Mouse (Mus musculus) forebrain, embryonic 15.5 days (tissue): Measurements from ENCODE around the gene Jun. TPM values are rescaled to one million over a fixed set of nuclear protein-coding genes. Genes with fewer than 3 reads are reported as not detected.

Source experiments
- ATAC-seq: fragments of 200-750 bp; cut with Nextera tagmentation; replicated peaks from 2 replicates; pipeline ENCODE4 v1.8.0; 2017; ENCODE audit warnings: mild to moderate bottlenecking, moderate TSS enrichment, moderate library complexity
- H3K27ac ChIP-seq: fragments of 300-500 bp; sonication (generic); replicated peaks from 2 replicates; pipeline ENCODE4 v1.5.1; 2015; ENCODE audit warnings: mild to moderate bottlenecking, inconsistent platforms
- H3K27me3 ChIP-seq: fragments of 300-500 bp; sonication (generic); 2 replicates; pipeline ENCODE4 v1.6.1; 2015; ENCODE audit warnings: inconsistent platforms
- H3K36me3 ChIP-seq: fragments of 300-500 bp; sonication (generic); 2 replicates; pipeline ENCODE4 v1.6.1; 2015; ENCODE audit warnings: mild to moderate bottlenecking, inconsistent platforms
- H3K4me1 ChIP-seq: fragments of 300-500 bp; sonication (generic); 2 replicates; pipeline ENCODE4 v1.6.1; 2015; ENCODE audit warnings: inconsistent platforms
- H3K4me2 ChIP-seq: fragments of 300-500 bp; sonication (generic); replicated peaks from 2 replicates; pipeline ENCODE4 v1.6.1; 2015; ENCODE audit warnings: mild to moderate bottlenecking, inconsistent platforms
- H3K4me3 ChIP-seq: fragments of 300-500 bp; sonication (generic); 2 replicates; pipeline ENCODE4 v1.5.1; 2015; ENCODE audit warnings: mild to moderate bottlenecking, inconsistent platforms
- H3K9ac ChIP-seq: fragments of 300-500 bp; sonication (generic); replicated peaks from 2 replicates; pipeline ENCODE4 v1.6.1; 2015; ENCODE audit warnings: mild to moderate bottlenecking, inconsistent platforms
- H3K9me3 ChIP-seq: fragments of 300-500 bp; sonication (generic); 2 replicates; pipeline ENCODE4 v1.6.1; 2016; ENCODE audit warnings: inconsistent platforms
- WGBS: fragments of 180-500 bp; shearing (Covaris S2); methylation state at CpG from one replicate; pipeline ENCODE4 v1.1.7; 2015; ENCODE audit warnings: mixed read lengths; 5-methylcytosine and 5-hydroxymethylcytosine counted together
- polyA plus RNA-seq: library from polyadenylated mRNA; unstranded; fragments of >200 nt; fragmentation: Nextera tagmentation; extraction: Ambion mirVana; gene quantifications from 2 replicates; pipeline ENCODE4 v1.2.1, GENCODE M21; 2015

The Jun gene
- polyA plus RNA-seq = 80.2 and 85.5 TPM in 2 replicates

GRCm38 (mm10) chr4:95052025-95052899 lies at the start of gene Jun:
Gene Jun, minus strand, starts transcription at chr4:95052222.
- WGBS = under 1% methylated on average over 68 of the region's 68 CpGs
- H3K27me3 ChIP-seq = no peaks in the 10 kb centered on the region
- H3K27ac ChIP-seq = peak within 1 kb of the TSS; percentile 97
- H3K4me3 ChIP-seq = peak within 1 kb of the TSS; percentile 89
- peak within 1 kb of the TSS; percentile 97 for H3K4me2 ChIP-seq
- H3K9ac ChIP-seq = peak within 1 kb of the TSS; percentile 85
- peak; percentile 96 for ATAC-seq
- no peaks in the 10 kb centered on the region for H3K9me3 ChIP-seq
- no peaks in the 10 kb centered on the region for H3K36me3 ChIP-seq
- H3K4me1 ChIP-seq = peaks cover 37% of the 10 kb centered on the region

DNA sequence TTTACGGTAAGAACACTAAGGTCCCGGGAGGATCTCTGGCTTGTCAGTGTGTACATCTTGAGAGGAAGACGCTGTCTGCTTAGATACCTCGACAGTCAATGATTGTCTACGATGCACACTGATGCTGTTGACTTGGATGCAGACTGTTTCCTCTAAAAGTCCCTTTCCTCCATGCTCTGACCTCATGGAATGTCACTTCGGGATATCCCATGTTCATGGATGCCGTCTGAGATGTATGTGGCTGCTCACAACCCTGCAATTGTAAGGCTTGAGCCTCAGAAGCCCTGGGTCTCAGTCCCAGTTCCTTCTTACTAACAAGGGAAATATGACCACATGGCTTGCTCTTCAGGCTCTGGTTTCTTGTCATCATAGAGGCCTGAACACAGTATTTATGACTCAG lies 49.7 kb upstream of the Jun start:
- Histone ChIP-seq H3K27ac (no peak overlapping the region), H3K4me2 (no peak overlapping the region), H3K9me3 (no peaks in the 10 kb centered on the region), H3K4me3 (no peak overlapping the region), H3K36me3 (no peaks in the 10 kb centered on the region), H3K27me3 (no peaks in the 10 kb centered on the region), H3K9ac (no peak overlapping the region), H3K4me1 (peaks cover 11% of the 10 kb centered on the region)
- WGBS = 95% methylated on average over 7 of the region's 7 CpGs
- ATAC-seq = no peak

DNA sequence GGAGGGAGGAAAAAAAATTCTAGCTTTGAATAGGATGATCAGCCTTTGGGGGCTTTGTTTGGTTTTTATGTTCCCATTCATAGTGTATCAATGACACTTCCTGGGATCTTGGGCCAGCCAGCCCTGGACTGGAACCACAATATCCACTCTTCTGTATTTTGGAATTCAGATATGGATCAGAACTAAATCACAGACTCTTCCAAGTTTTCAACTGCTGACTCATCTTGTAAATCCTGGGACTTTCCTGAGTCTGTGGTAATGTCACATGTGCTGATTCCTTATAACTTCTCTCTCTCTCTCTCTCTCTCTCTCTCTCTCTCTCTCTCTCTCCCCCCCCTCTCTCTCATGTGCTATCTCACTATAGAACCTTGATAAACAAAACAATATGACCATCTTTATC lies 48.7 kb upstream of the Jun start:
- Histone ChIP-seq H3K4me1 (peaks cover 3% of the 10 kb centered on the region), H3K27me3 (no peaks in the 10 kb centered on the region), H3K27ac (no peak overlapping the region), H3K4me2 (no peak overlapping the region), H3K4me3 (no peak overlapping the region), H3K36me3 (no peaks in the 10 kb centered on the region), H3K9me3 (no peaks in the 10 kb centered on the region), H3K9ac (no peak overlapping the region)
- no peak for ATAC-seq

DNA sequence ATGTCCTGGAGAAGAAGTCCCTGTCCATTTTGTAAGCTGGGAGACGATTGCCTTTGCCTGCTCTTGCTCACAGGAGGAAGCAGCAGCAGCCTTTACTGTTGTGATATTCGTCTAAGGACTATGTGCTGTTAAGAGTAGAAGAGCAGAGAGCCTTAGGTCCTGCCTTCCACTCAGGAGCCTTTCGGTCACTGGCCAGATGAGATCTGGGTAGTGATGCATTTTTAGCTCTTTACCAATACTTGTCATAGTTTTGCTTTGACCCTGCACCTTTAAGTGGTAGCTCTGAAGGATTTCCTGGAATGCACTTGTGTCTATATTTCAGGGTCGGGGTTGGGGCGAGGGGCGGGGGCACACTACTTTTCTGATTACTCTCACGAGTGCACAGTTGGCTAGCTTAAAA lies 47.4 kb upstream of the Jun start:
- Histone ChIP-seq H3K27ac (no peak overlapping the region), H3K9ac (no peak overlapping the region), H3K36me3 (no peaks in the 10 kb centered on the region), H3K4me1 (no peaks in the 10 kb centered on the region), H3K4me3 (no peak overlapping the region), H3K27me3 (no peaks in the 10 kb centered on the region), H3K9me3 (no peaks in the 10 kb centered on the region), H3K4me2 (no peak overlapping the region)
- ATAC-seq = no peak
- WGBS = 85% methylated on average over 7 of the region's 7 CpGs

GRCm38 (mm10) chr4:95098722-95099097 lies 46.7 kb upstream of the Jun start:
- H3K4me1 ChIP-seq = no peaks in the 10 kb centered on the region
- no peaks in the 10 kb centered on the region for H3K9me3 ChIP-seq
- no peak overlapping the region for H3K4me3 ChIP-seq
- H3K9ac ChIP-seq = no peak overlapping the region
- no peak for ATAC-seq
- H3K27ac ChIP-seq = no peak overlapping the region
- 48% methylated on average over 5 of the region's 5 CpGs for WGBS
- H3K36me3 ChIP-seq = no peaks in the 10 kb centered on the region
- H3K4me2 ChIP-seq = no peak overlapping the region
- no peaks in the 10 kb centered on the region for H3K27me3 ChIP-seq

DNA sequence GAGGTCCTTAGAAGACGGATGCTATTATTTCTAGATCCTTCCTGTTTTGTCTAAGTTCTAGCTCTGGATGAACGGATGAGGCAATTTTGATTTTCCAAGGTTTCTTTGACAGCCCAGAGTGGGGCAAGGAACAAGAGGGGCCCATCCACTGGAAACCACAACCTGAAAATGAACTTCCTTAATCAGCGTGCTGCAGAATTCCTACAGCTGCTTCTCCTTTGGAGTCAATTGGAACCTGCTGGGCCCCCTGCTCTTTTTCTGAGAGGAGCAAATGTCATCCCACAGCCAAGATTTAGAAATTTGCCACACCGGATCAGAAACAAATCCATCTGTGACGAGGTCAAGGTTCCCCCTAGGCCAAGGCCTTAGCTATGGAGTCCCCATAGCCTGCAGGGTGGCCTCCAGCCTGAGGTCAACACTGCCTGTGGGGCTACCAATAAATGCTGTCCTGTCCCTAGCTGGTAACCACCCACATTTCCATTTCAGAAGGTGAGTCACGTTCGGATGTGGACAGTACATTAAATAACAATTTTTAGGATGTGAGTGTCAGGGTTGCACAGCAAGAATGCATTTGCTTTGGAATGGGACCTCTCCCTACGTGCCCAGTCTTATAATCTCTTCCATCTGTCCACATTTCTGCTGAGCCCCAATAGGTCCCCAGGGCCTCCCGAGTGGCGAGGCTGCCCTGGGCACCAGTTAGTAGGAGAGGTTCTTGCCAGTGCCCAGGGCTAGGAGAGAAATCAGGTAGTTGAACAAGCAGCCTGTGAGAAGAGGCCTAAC lies 46.1 kb upstream of the Jun start:
- no peak overlapping the region for H3K9ac ChIP-seq
- WGBS = 79% methylated on average over 10 of the region's 10 CpGs
- no peak for ATAC-seq

GRCm38 (mm10) chr4:95096731-95097130 lies 44.7 kb upstream of the Jun start:
- H3K27me3 ChIP-seq = no peaks in the 10 kb centered on the region
- no peaks in the 10 kb centered on the region for H3K36me3 ChIP-seq
- no peak overlapping the region for H3K4me3 ChIP-seq
- no peak overlapping the region for H3K9ac ChIP-seq
- no peak overlapping the region for H3K27ac ChIP-seq
- no peak for ATAC-seq
- no peaks in the 10 kb centered on the region for H3K9me3 ChIP-seq
- 91% methylated on average over 2 of the region's 2 CpGs for WGBS
- no peaks in the 10 kb centered on the region for H3K4me1 ChIP-seq
- H3K4me2 ChIP-seq = no peak overlapping the region

More for the DNA sequence above, 46.1 kb upstream of the Jun start:
- Histone ChIP-seq H3K36me3 (no peaks in the 10 kb centered on the region), H3K4me2 (no peak overlapping the region), H3K9me3 (no peaks in the 10 kb centered on the region), H3K27ac (no peak overlapping the region), H3K4me3 (no peak overlapping the region), H3K27me3 (no peaks in the 10 kb centered on the region), H3K4me1 (no peaks in the 10 kb centered on the region)

DNA sequence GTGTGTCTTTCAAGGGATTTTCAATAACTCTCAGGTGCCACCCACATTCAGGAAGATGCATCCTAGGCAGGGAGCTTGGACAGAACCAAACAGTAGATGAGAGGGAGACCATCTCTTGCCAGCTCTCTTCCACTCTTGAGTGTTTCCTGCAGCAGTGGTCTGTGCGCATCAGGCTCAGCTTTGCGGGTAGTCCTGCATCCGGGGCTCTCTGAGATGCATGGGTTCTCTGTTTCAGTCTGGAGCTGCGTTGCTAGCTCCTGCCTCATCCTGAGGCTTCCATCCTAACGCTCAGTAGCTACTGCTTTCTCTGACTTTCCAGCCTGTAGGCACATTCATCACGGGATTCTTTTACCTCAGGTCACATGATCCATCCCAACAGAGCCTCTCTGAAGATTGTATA lies 43.9 kb upstream of the Jun start:
- Histone ChIP-seq H3K9ac (no peak overlapping the region), H3K4me3 (no peak overlapping the region), H3K4me2 (no peak overlapping the region), H3K36me3 (no peaks in the 10 kb centered on the region), H3K27me3 (no peaks in the 10 kb centered on the region), H3K9me3 (no peaks in the 10 kb centered on the region), H3K27ac (no peak overlapping the region), H3K4me1 (no peaks in the 10 kb centered on the region)
- no peak for ATAC-seq
- 92% methylated on average over 6 of the region's 6 CpGs for WGBS

DNA sequence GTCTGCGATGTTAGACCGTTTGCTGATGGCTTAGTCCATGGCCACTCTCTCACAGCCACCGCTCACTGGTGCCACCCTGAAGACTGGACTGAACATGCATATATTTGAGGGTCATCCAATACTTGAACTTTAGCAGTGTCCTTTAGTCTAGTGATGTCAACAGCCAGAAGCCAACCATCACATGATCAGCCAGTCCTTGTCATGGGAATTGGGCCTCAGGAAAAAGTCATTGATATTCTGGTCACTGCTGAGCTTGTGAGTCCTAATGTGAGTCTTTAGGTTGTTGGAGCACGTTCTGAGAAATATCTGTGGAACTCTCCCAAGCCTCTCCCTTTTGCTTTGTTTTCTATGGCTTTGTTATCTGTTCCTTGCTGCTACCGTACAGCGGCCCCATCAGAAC lies 43.3 kb upstream of the Jun start:
- H3K4me1 ChIP-seq = no peaks in the 10 kb centered on the region
- no peaks in the 10 kb centered on the region for H3K36me3 ChIP-seq
- no peaks in the 10 kb centered on the region for H3K27me3 ChIP-seq
- no peak overlapping the region for H3K4me3 ChIP-seq
- H3K9me3 ChIP-seq = no peaks in the 10 kb centered on the region
- WGBS = 81% methylated on average over 6 of the region's 6 CpGs
- no peak overlapping the region for H3K27ac ChIP-seq
- H3K4me2 ChIP-seq = no peak overlapping the region
- ATAC-seq = no peak
- no peak overlapping the region for H3K9ac ChIP-seq

DNA sequence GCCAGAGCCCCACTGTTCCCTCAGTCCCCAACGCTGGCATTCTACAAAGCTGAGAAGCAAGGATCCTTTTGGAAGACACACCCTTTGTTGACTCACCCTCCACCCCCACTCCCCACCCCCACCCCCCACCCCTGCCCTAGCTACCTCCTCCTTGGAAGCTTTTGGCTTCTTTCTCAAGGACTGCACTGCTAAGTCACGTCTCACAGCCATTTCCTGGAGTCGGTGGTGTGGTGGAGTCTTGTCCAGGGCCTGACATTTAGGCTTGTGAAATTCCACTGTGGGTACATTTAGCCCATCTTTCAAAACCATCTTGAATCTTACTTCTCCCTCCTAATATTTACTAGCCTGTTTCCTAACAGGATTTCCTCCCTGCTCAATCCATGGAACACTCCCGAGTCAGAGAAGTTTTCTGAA lies 42.7 kb upstream of the Jun start:
- H3K4me3 ChIP-seq = no peak overlapping the region
- H3K4me2 ChIP-seq = no peak overlapping the region
- H3K36me3 ChIP-seq = no peaks in the 10 kb centered on the region
- H3K9ac ChIP-seq = no peak overlapping the region
- ATAC-seq = no peak
- H3K27ac ChIP-seq = no peak overlapping the region
- no peaks in the 10 kb centered on the region for H3K9me3 ChIP-seq
- no peaks in the 10 kb centered on the region for H3K4me1 ChIP-seq
- no peaks in the 10 kb centered on the region for H3K27me3 ChIP-seq
- 58% methylated on average over 4 of the region's 4 CpGs for WGBS

DNA sequence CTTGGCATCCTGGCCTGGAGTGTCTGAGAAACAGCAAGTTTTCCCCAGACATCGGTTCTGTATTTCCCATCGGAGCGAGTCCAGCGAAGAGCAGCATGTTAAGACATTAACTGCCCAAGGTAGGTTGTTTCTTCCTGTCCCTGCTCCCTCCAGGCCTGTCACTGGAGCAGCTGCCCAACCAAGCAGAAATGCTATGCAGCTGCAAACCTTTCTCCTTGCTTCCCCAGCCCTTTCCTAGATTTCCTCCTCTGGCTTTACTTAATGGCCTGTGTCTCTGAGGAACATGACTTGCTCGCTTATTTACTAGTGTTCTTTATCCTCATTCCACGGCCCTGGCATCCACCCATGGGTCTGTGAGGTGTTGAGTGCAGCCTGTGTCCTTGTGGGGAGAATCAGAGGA lies 41.6 kb upstream of the Jun start:
- Histone ChIP-seq H3K27ac (no peak overlapping the region), H3K4me2 (no peak overlapping the region), H3K4me3 (no peak overlapping the region), H3K9ac (no peak overlapping the region), H3K36me3 (no peaks in the 10 kb centered on the region), H3K9me3 (no peaks in the 10 kb centered on the region), H3K4me1 (no peaks in the 10 kb centered on the region), H3K27me3 (no peaks in the 10 kb centered on the region)
- 83% methylated on average over 6 of the region's 6 CpGs for WGBS
- ATAC-seq = no peak

- Histone ChIP-seq H3K36me3 (no peaks in the 10 kb centered on the region), H3K4me1 (no peaks in the 10 kb centered on the region), H3K4me3 (no peak overlapping the region), H3K27me3 (no peaks in the 10 kb centered on the region), H3K27ac (no peak overlapping the region), H3K9me3 (no peaks in the 10 kb centered on the region), H3K4me2 (no peak overlapping the region), H3K9ac (no peak overlapping the region)
- WGBS = 88% methylated on average over 4 of the region's 4 CpGs
- no peak for ATAC-seq
Measured at GRCm38 (mm10) chr4:95092516-95092915, 40.5 kb upstream of the Jun start.
